Mouse (Mus musculus): ENCODE measurements around the gene Cnot10. TPM values are rescaled to one million over a fixed set of nuclear protein-coding genes. Genes with fewer than 3 reads are reported as not detected.

Cnot10 gene
- polyA plus RNA-seq (2012; rRNA removed) = 18.3 and 19.5 TPM in 2 replicates

DNA sequence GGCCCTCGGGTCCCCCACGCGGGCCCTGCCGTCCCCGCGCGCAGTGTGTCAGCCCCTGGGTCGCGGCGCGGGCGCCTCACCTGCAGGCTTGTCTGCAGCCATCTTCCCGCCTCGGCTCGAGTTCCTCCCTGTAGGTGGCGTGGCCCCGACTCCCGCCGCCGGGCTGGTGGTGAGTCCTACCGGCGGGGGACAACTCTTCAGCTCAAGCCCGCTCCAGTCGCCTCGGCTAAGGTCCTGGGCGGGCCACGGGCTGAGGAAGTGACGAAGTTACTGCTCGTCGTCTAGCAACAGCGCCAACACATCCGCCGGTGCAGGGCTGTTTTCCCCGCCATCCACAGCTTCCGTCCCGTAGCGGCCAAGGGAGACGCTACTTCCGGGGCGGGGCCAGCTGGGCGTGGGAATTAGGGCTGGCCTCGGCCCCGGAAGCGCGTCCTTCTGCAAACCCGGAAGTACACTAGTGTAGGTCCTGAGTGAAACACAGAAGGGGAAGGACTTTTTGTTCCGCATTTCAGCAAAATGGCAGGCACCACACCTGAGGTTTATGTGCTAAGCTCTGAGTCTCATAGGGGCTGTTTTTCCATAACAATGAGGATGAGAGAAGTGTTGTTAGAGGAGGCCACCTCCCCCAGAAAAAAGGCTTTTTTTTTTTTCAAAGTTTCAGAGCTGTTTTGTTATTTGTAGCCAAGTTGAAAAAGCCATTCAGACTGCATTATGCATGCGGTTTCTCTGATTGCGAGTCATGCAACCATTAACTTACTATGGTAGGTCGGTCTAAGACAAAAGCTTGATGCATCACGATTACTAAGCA, at the start of gene Cnot10:
TSS of gene Cnot10 (minus strand) at position 346 of the 808 bp plus-strand sequence.

DNA sequence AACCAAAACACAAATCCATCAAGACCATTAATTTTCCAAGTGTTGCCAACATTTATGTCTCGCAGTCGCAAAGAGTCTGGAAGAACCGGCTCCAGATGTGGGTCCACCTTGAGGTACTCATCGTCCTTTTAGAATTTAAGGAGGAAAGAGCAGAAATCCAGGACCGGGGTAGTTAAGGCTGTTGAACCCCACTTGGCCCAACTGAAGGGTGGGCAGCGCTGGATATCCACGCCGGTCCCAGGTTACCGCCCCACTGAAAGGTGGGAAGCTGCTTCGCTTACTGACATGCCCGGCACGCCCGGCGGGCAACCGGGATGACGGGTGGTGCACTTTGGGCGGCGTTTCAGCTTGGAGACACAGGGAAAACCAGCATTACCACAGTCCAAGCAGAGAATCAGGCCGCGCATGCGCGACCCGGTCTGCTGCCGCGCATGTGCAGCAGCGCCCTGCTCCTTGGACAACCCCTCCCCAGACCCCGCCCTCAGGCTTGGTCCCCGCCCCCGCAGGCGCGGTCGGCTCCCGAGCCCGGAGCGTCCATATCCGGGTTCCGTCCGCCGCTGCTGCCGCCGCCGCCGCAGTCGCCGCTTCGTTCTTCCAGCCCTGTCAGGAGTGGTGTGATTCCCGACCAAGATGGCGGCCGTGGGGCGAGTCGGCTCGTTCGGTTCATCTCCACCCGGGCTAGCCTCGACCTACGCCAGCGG, 48.4 kb upstream of the Cnot10 start, which contains the start of gene Dync1li1:
TSS of gene Dync1li1 (plus strand) at position 539 of the 701 bp plus-strand sequence.

DNA sequence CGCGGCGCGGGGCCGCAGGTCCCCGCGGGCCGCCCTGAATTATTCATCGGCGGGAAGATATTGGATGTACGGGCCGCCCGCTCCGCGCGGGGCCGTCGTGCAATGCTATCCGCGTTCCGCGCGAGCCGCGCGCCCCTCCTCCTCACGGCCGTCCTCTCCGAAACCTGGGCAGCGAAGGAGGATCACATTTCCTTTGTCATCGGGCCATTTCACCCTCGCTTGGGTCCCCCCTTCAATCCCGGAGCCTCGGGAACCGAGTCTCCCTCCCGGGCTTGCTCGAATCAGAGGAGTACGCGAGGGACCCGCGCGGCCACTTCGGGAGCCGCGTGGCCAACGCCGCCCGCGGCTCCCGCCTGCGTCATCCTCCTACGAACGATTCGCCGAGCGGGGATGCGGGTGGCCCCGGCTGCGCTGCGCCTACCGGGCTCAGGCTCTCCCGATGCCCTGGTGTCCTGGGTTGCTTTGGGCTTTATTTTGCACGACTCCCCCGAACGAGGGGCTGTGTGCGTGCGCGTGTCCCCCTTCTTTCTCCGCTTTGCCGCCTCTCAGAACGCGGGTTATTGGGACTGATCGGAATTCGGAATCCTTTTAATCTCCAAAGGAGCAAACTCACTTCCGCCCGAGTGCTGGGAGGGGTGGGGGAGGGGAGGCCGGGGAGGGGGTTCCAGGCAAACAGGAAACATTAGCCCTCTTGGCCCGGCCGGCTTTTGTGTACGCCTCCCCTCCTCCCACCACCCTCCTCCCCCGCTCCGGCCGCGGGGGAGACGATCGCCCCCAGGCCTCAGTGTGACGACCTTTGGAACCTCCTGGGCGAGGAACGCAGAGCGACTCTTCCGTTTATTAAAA, 76.0 kb downstream of the Cnot10 start, which contains the start of gene Trim71:
TSS of gene Trim71 (minus strand) at position 609 of the 846 bp plus-strand sequence.

Other genes with a start within 250 kb of the Cnot10 start
- gene Crtap, start 249.5 kb downstream of the Cnot10 start, polyA plus RNA-seq (2012; rRNA removed) = 19.8 and 20.9 TPM in 2 replicates
- 17.7 and 17.8 TPM in 2 replicates for gene Glb1, start 239.1 kb downstream of the Cnot10 start, polyA plus RNA-seq (2012; rRNA removed)
- 1.3 and 1.4 TPM in 2 replicates for gene Tmppe, start 239.1 kb downstream of the Cnot10 start, polyA plus RNA-seq (2012; rRNA removed)
- 0.02 TPM in 1 of 2 replicates, not detected in the other for gene Ccr4, start 135.3 kb downstream of the Cnot10 start, polyA plus RNA-seq (2012; rRNA removed)
- not detected in 2 replicates for gene C130032M10Rik, start 124.5 kb downstream of the Cnot10 start, polyA plus RNA-seq (2012; rRNA removed)
- gene Trim71, start 75.8 kb downstream of the Cnot10 start, polyA plus RNA-seq (2012; rRNA removed) = 0.11 and 0.20 TPM in 2 replicates
- 9.3 and 9.4 TPM in 2 replicates for gene Dync1li1, start 48.6 kb upstream of the Cnot10 start, polyA plus RNA-seq (2012; rRNA removed)
- gene Cmtm6, start 90.9 kb upstream of the Cnot10 start, polyA plus RNA-seq (2012; rRNA removed) = 22.0 and 23.0 TPM in 2 replicates
- gene Cmtm7, start 141.7 kb upstream of the Cnot10 start, polyA plus RNA-seq (2012; rRNA removed) = 54.8 and 57.0 TPM in 2 replicates
- 61.0 and 62.6 TPM in 2 replicates for gene Cmtm8, start 204.0 kb upstream of the Cnot10 start, polyA plus RNA-seq (2012; rRNA removed)